Mouse (Mus musculus) hindbrain, embryonic 15.5 days (tissue): ENCODE measurements at regions not wholly inside any gene's neighbourhood (a gene's known extent, or its start where the extent isn't known, plus 50 kb on each side); places are given as distances from the start of the nearest gene placed in this dataset.
"Not testable (repeated sequence)": the region's sequence is repeated elsewhere in the genome, so short reads cannot be mapped to it uniquely, and the experiment has no call there.

Experiments used
- ATAC-seq: fragments of 200-750 bp; cut with Nextera tagmentation; 2 replicates; pipeline ENCODE4 v1.8.0; 2017; ENCODE audit warnings: low read depth, moderate number of reproducible peaks, moderate TSS enrichment; ENCODE audit not compliant: low FRiP score
- H3K27ac ChIP-seq: fragments of 300-500 bp; sonication (generic); replicated peaks from 2 replicates; pipeline ENCODE4 v1.5.1; 2015; ENCODE audit warnings: mild to moderate bottlenecking, inconsistent platforms
- H3K27me3 ChIP-seq: fragments of 300-500 bp; sonication (generic); 2 replicates; pipeline ENCODE4 v1.6.1; 2015; ENCODE audit warnings: control low read depth, inconsistent platforms
- H3K36me3 ChIP-seq: fragments of 300-500 bp; sonication (generic); 2 replicates; pipeline ENCODE4 v1.6.1; 2015; ENCODE audit warnings: control low read depth, inconsistent platforms
- H3K4me1 ChIP-seq: fragments of 300-500 bp; sonication (generic); replicated peaks from 2 replicates; pipeline ENCODE4 v1.6.1; 2015; ENCODE audit warnings: control low read depth, inconsistent platforms
- H3K4me2 ChIP-seq: fragments of 300-500 bp; sonication (generic); 2 replicates; pipeline ENCODE4 v1.6.1; 2015; ENCODE audit warnings: moderate library complexity, mild to moderate bottlenecking, inconsistent platforms
- H3K4me3 ChIP-seq: fragments of 300-500 bp; sonication (generic); 2 replicates; pipeline ENCODE4 v1.5.1; 2015; ENCODE audit warnings: mild to moderate bottlenecking, inconsistent platforms
- H3K9ac ChIP-seq: fragments of 300-500 bp; sonication (generic); 2 replicates; pipeline ENCODE4 v1.6.1; 2015; ENCODE audit warnings: inconsistent platforms
- H3K9me3 ChIP-seq: fragments of 300-500 bp; sonication (generic); 2 replicates; pipeline ENCODE4 v1.6.1; 2016; ENCODE audit warnings: control low read depth, inconsistent platforms
- WGBS: fragments of 180-500 bp; shearing (Covaris S2); methylation state at CpG from one replicate; pipeline ENCODE4 v1.1.7; 2015; 5-methylcytosine and 5-hydroxymethylcytosine counted together

GRCm38 (mm10) chr13:6836351-6837074, 187.9 kb upstream of the Pfkp start:
- peak; percentile 88 for ATAC-seq
- Histone ChIP-seq H3K27ac (no peak overlapping the region), H3K9ac (no peak overlapping the region), H3K4me1 (no peaks in the 10 kb centered on the region), H3K27me3 (no peaks in the 10 kb centered on the region), H3K9me3 (no peaks in the 10 kb centered on the region), H3K4me3 (no peak overlapping the region), H3K36me3 (no peaks in the 10 kb centered on the region), H3K4me2 (no peak overlapping the region)
- WGBS = 43% methylated on average over 6 of the region's 6 CpGs

GRCm38 (mm10) chr13:6829882-6830281, 181.3 kb upstream of the Pfkp start:
- no peaks in the 10 kb centered on the region for H3K36me3 ChIP-seq
- H3K27me3 ChIP-seq = no peaks in the 10 kb centered on the region
- WGBS = 33% methylated on average over 1 of the region's 1 CpGs
- H3K9ac ChIP-seq = no peak overlapping the region
- H3K4me1 ChIP-seq = no peaks in the 10 kb centered on the region
- no peak overlapping the region for H3K4me3 ChIP-seq
- H3K4me2 ChIP-seq = no peak overlapping the region
- no peak; the same call in 1 of the 2 replicates for ATAC-seq
- H3K27ac ChIP-seq = no peak overlapping the region
- H3K9me3 ChIP-seq = no peaks in the 10 kb centered on the region

- H3K9ac ChIP-seq = no peak overlapping the region
- H3K27me3 ChIP-seq = no peaks in the 10 kb centered on the region
- no peaks in the 10 kb centered on the region for H3K4me1 ChIP-seq
- no peak overlapping the region for H3K27ac ChIP-seq
- no peak for ATAC-seq
- no peaks in the 10 kb centered on the region for H3K9me3 ChIP-seq
- H3K4me3 ChIP-seq = no peak overlapping the region
- H3K36me3 ChIP-seq = no peaks in the 10 kb centered on the region
- WGBS = 72% methylated on average over 5 of the region's 5 CpGs
- no peak overlapping the region for H3K4me2 ChIP-seq
Observed at GRCm38 (mm10) chr13:6829346-6829745, 180.8 kb upstream of the Pfkp start.

- H3K27me3 ChIP-seq, H3K4me2 ChIP-seq, ATAC-seq, H3K4me3 ChIP-seq, H3K27ac ChIP-seq, H3K36me3 ChIP-seq, H3K9me3 ChIP-seq, H3K9ac ChIP-seq, H3K4me1 ChIP-seq: not testable (repeated sequence)
- 77% methylated on average over 8 of the region's 8 CpGs for WGBS
Observed at GRCm38 (mm10) chr13:6828601-6829330, 180.2 kb upstream of the Pfkp start.

- Histone ChIP-seq H3K4me3 (no peak overlapping the region), H3K27me3 (no peaks in the 10 kb centered on the region), H3K36me3 (no peaks in the 10 kb centered on the region), H3K9ac (no peak overlapping the region), H3K4me2 (no peak overlapping the region), H3K27ac (no peak overlapping the region), H3K9me3 (no peaks in the 10 kb centered on the region), H3K4me1 (no peaks in the 10 kb centered on the region)
- 46% methylated on average over 5 of the region's 5 CpGs for WGBS
- ATAC-seq = no peak
Observed at GRCm38 (mm10) chr13:6802243-6803157, 153.9 kb upstream of the Pfkp start.

- WGBS = 54% methylated on average over 6 of the region's 6 CpGs
- peaks cover 3% of the 10 kb centered on the region; the same call in 1 of the 2 replicates for H3K4me1 ChIP-seq
- no peak overlapping the region for H3K9ac ChIP-seq
- no peaks in the 10 kb centered on the region for H3K36me3 ChIP-seq
- no peak overlapping the region for H3K4me2 ChIP-seq
- H3K4me3 ChIP-seq = no peak overlapping the region
- H3K9me3 ChIP-seq = no peaks in the 10 kb centered on the region
- no peak overlapping the region for H3K27ac ChIP-seq
- no peaks in the 10 kb centered on the region for H3K27me3 ChIP-seq
- ATAC-seq = no peak
Observed at GRCm38 (mm10) chr13:6767936-6768588, 119.5 kb upstream of the Pfkp start.

DNA sequence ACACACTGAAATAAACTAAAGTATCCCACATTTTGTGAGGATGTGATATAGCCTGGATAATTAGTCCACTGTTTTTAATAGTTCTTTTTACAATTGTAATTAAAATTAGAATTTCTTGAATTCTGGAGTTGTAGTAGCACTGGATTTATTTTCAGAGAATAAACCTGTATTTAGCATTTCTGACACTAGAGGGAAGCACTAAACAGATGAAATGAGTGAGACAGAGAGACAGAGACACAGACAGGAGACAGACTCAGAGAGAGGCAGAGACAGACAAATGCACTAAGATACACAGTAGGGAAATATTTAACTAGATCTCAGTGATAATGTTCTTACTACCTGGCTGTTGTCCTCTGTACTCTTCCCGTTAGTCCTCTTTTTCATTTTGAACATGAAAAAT, 108.6 kb upstream of the Pfkp start:
- 90% methylated on average over 1 of the region's 1 CpGs for WGBS
- no peak overlapping the region for H3K9ac ChIP-seq
- no peaks in the 10 kb centered on the region for H3K36me3 ChIP-seq
- no peak overlapping the region for H3K27ac ChIP-seq
- no peaks in the 10 kb centered on the region for H3K9me3 ChIP-seq
- 0 out of 2 replicates have a peak, but pooled peaks cover 3% of the 10 kb centered on the region for H3K4me1 ChIP-seq
- no peak for ATAC-seq
- H3K4me3 ChIP-seq = no peak overlapping the region
- no peaks in the 10 kb centered on the region for H3K27me3 ChIP-seq
- H3K4me2 ChIP-seq = no peak overlapping the region

- 91% methylated on average over 5 of the region's 5 CpGs for WGBS
- Histone ChIP-seq H3K4me1 (no peaks in the 10 kb centered on the region), H3K27me3 (no peaks in the 10 kb centered on the region), H3K4me2 (no peak overlapping the region), H3K4me3 (no peak overlapping the region), H3K27ac (no peak overlapping the region), H3K9me3 (no peaks in the 10 kb centered on the region), H3K36me3 (no peaks in the 10 kb centered on the region), H3K9ac (no peak overlapping the region)
- no peak for ATAC-seq
Observed at GRCm38 (mm10) chr13:6751599-6751998, 103.0 kb upstream of the Pfkp start.

DNA sequence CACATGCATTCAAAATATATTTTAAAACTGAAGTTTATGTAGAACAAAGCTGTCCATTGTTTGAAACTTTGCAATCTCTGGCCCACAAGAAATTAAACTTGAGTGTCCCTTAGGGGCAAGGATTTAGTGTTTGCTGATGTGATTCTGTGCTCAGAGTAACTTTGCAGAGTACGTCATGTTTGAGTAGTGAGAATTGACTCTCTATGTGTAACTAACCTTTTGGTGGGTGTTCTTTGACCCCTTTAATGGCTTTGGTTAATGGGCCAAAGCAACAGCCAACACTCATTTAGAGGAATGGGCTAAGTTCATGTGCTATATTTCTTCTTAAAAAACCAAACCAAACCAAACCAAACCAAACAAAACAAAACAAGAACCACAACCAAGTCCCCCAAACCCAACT, 102.6 kb upstream of the Pfkp start:
- no peaks in the 10 kb centered on the region for H3K9me3 ChIP-seq
- H3K4me3 ChIP-seq = no peak overlapping the region
- H3K9ac ChIP-seq = no peak overlapping the region
- H3K36me3 ChIP-seq = no peaks in the 10 kb centered on the region
- H3K4me2 ChIP-seq = no peak overlapping the region
- H3K4me1 ChIP-seq = no peaks in the 10 kb centered on the region
- ATAC-seq = no peak
- H3K27me3 ChIP-seq = no peaks in the 10 kb centered on the region
- WGBS = 74% methylated on average over 1 of the region's 1 CpGs
- no peak overlapping the region for H3K27ac ChIP-seq

DNA sequence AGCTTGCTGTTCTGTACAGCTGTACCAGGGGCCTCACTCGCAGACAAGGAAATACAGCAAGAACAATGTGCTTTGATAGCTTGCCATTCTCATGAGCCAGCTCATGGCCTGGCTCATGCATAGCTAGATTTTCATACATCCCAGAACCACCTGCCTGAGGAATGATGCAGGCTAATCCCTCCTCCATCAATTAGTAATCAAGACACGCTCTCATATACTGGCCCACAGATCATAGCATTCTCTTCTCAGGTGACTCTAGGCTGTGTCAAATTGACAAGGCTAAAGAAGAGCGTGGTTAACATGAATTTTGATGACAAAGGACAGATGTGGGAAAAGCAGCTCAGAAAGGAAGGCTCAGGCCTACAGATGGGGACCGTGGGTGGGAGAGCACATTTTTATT, 93.3 kb upstream of the Pfkp start:
- Histone ChIP-seq H3K36me3 (no peaks in the 10 kb centered on the region), H3K27me3 (no peaks in the 10 kb centered on the region), H3K4me2 (no peak overlapping the region), H3K9me3 (no peaks in the 10 kb centered on the region), H3K4me3 (no peak overlapping the region), H3K27ac (no peak overlapping the region), H3K9ac (no peak overlapping the region), H3K4me1 (no peaks in the 10 kb centered on the region)
- 80% methylated on average over 4 of the region's 4 CpGs for WGBS
- ATAC-seq = peak; percentile 30; the same call in 1 of the 2 replicates

DNA sequence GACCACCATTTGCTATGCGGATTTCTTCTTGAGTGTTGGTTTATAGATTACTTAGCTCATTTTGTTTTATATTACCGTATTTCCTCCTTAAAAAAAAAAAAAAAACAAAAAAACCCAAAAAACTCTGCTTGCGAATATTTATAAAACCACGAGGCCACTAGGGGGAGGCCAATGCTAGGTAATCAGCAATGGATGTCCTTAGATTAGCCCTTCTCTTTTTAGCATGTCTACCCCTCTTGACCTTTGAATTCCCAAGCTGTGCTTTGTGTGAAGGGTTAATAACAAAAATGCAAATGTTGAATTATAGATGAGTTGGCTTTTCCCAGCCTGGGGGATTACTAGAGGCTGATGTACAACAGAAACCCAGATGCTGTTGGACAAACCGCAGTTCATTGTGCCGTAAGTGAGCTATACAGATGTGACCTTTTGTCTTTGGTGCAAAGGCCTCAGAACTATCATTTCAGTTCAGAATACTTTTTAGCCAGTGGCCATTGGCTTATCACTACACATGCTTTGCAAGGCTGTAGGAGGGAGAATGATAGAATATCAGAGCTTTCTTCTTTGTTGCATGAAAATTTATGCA, 88.5 kb upstream of the Pfkp start:
- ATAC-seq = no peak
- H3K4me2 ChIP-seq = no peak overlapping the region
- WGBS = 67% methylated on average over 6 of the region's 6 CpGs
- H3K9ac ChIP-seq = no peak overlapping the region
- H3K27ac ChIP-seq = no peak overlapping the region
- H3K27me3 ChIP-seq = no peaks in the 10 kb centered on the region
- no peaks in the 10 kb centered on the region for H3K9me3 ChIP-seq
- no peaks in the 10 kb centered on the region for H3K36me3 ChIP-seq
- H3K4me3 ChIP-seq = no peak overlapping the region
- H3K4me1 ChIP-seq = no peaks in the 10 kb centered on the region
